Mouse (Mus musculus) gastrocnemius, adult 18-20 months (tissue): ENCODE measurements around the gene Ahctf1. TPM values are rescaled to one million over a fixed set of nuclear protein-coding genes. Genes with fewer than 3 reads are reported as not detected.
"Not testable (repeated sequence)": the region's sequence is repeated elsewhere in the genome, so short reads cannot be mapped to it uniquely, and the experiment has no call there.

Source experiments
- DNase-seq: peaks from one replicate; pipeline ENCODE4 v3.0.0; 2021; ENCODE audit warnings: low spot score
- long read RNA-seq, 2 experiments: library from polyadenylated mRNA; stranded (forward); transcript quantifications; one replicate each; pipeline ENCODE4 v2.0.0; 2021
- total RNA-seq, 2 experiments: library from RNA; stranded (reverse); gene quantifications; 2 replicates each; pipeline ENCODE4 v1.2.3; 2021

The Ahctf1 gene
- 10 to 100 TPM; 15.0 to 17.5 TPM for total RNA-seq
- long read RNA-seq, experiment 1, full-length matches to known transcripts: 2 of 5 reads
- long read RNA-seq, experiment 1, partial matches to known transcripts: 2 of 5 reads
- long read RNA-seq, experiment 1, other reads (novel, unspliced or antisense): 1 of 5 reads
- long read RNA-seq, experiment 2, partial matches to known transcripts: 5 of 6 reads
- long read RNA-seq, experiment 2, other reads (novel, unspliced or antisense): 1 of 6 reads

GRCm38 (mm10) chr1:179803513-179804139 is at the start of gene Ahctf1:
Gene Ahctf1 (minus strand): TSS chr1:179803680.
- DNase-seq: peak; percentile 99

- peak; percentile 89 for DNase-seq
Measured at GRCm38 (mm10) chr1:179847759-179848389, 44.4 kb upstream of the Ahctf1 start.

GRCm38 (mm10) chr1:179847173-179847572 is 43.7 kb upstream of the Ahctf1 start:
- no peak for DNase-seq

- no peak for DNase-seq
Measured at GRCm38 (mm10) chr1:179845832-179846499, 42.5 kb upstream of the Ahctf1 start.

GRCm38 (mm10) chr1:179844894-179845293 is 41.4 kb upstream of the Ahctf1 start:
- DNase-seq: peak; percentile 79

GRCm38 (mm10) chr1:179843981-179844380 is 40.5 kb upstream of the Ahctf1 start:
- DNase-seq: no peak

GRCm38 (mm10) chr1:179842568-179842967 is 39.1 kb upstream of the Ahctf1 start:
- peak; percentile 64 for DNase-seq

GRCm38 (mm10) chr1:179836426-179837404 is 33.2 kb upstream of the Ahctf1 start:
- no peak for DNase-seq

- no peak for DNase-seq
Measured at GRCm38 (mm10) chr1:179835753-179836425, 32.4 kb upstream of the Ahctf1 start.

- no peak for DNase-seq
Measured at GRCm38 (mm10) chr1:179833596-179833995, 30.1 kb upstream of the Ahctf1 start.

GRCm38 (mm10) chr1:179832710-179833240 is 29.3 kb upstream of the Ahctf1 start:
- no peak for DNase-seq

GRCm38 (mm10) chr1:179828900-179829299 is 25.4 kb upstream of the Ahctf1 start:
- no peak for DNase-seq

- no peak for DNase-seq
Measured at GRCm38 (mm10) chr1:179828051-179828450, 24.6 kb upstream of the Ahctf1 start.

GRCm38 (mm10) chr1:179824549-179824948 is 21.1 kb upstream of the Ahctf1 start:
- DNase-seq: no peak

GRCm38 (mm10) chr1:179818490-179819278 is 15.2 kb upstream of the Ahctf1 start:
- DNase-seq: not testable (repeated sequence)

- no peak for DNase-seq
Measured at GRCm38 (mm10) chr1:179814616-179815015, 11.1 kb upstream of the Ahctf1 start.

GRCm38 (mm10) chr1:179813385-179813784 is 9.9 kb upstream of the Ahctf1 start:
- no peak for DNase-seq

GRCm38 (mm10) chr1:179808300-179808699 is 4.8 kb upstream of the Ahctf1 start:
- DNase-seq: no peak

- DNase-seq: no peak
Measured at GRCm38 (mm10) chr1:179807468-179807867, 4.0 kb upstream of the Ahctf1 start.
